Mouse (Mus musculus): ENCODE measurements around the gene Samd9l. TPM values are rescaled to one million over a fixed set of nuclear protein-coding genes. Genes with fewer than 3 reads are reported as not detected.
A peak's percentile ranks its signal among the peaks of the same experiment; 100 is the strongest.
"Not testable (repeated sequence)": the region's sequence is repeated elsewhere in the genome, so short reads cannot be mapped to it uniquely, and the experiment has no call there.

Gene Samd9l
- 3.0 and 3.2 TPM in 2 replicates for polyA plus RNA-seq (2015; fragmentation: Nextera tagmentation; extraction: Ambion mirVana)

- not testable (repeated sequence) for H3K4me1 ChIP-seq; H3K36me3 ChIP-seq; H3K27me3 ChIP-seq; H3K9ac ChIP-seq; H3K4me2 ChIP-seq; H3K9me3 ChIP-seq; H3K27ac ChIP-seq; ATAC-seq (ENCODE audit: insufficient number of reproducible peaks, low FRiP score, low TSS enrichment, low read depth)
- 42% methylated on average over 4 of the region's 4 CpGs for WGBS
- peak within 1 kb of the TSS; percentile 27 for H3K4me3 ChIP-seq
These were observed at the start of gene Samd9l for GRCm38 (mm10) chr6:3399340-3400068. Gene Samd9l (minus strand): TSS chr6:3399572.

GRCm38 (mm10) chr6:3447404-3447803 is 48.0 kb upstream of the Samd9l start:
- Histone ChIP-seq H3K4me2 (no peak overlapping the region), H3K9ac (no peak overlapping the region), H3K4me3 (no peak overlapping the region), H3K27ac (no peak overlapping the region), H3K9me3 (no peaks in the 10 kb centered on the region), H3K4me1 (no peaks in the 10 kb centered on the region), H3K27me3 (no peaks in the 10 kb centered on the region), H3K36me3 (no peaks in the 10 kb centered on the region)
- WGBS, result 4% methylated on average over 5 of the region's 5 CpGs
- ATAC-seq (ENCODE audit: insufficient number of reproducible peaks, low FRiP score, low TSS enrichment, low read depth), result no peak

GRCm38 (mm10) chr6:3443905-3444304 is 44.5 kb upstream of the Samd9l start:
- WGBS, result 13% methylated on average over 1 of the region's 1 CpGs
- ATAC-seq (ENCODE audit: insufficient number of reproducible peaks, low FRiP score, low TSS enrichment, low read depth), result no peak
- Histone ChIP-seq H3K9ac (no peak overlapping the region), H3K27ac (no peak overlapping the region), H3K4me2 (no peak overlapping the region), H3K4me3 (no peak overlapping the region), H3K36me3 (no peaks in the 10 kb centered on the region), H3K9me3 (no peaks in the 10 kb centered on the region), H3K27me3 (no peaks in the 10 kb centered on the region), H3K4me1 (no peaks in the 10 kb centered on the region)

DNA sequence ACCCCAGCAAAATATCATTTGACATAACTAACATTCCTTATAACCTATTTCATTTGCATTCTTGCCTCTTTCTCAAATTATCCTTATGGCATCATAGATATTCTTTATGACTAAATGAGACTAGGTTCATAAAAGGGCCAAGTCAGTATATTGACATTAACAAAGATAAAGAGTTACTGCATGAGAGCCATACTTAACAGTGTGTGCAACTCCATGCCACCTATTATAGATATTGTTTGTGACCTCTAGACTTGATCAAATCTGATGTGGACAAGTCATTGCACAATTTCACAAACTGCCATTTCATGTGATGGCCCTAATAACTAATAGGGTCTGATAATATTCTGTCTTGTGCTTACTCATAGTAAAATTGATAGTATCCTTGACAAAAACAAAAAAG is 36.7 kb upstream of the Samd9l start:
- Histone ChIP-seq H3K27me3 (no peaks in the 10 kb centered on the region), H3K9me3 (no peaks in the 10 kb centered on the region), H3K4me2 (no peak overlapping the region), H3K36me3 (no peaks in the 10 kb centered on the region), H3K4me3 (no peak overlapping the region), H3K27ac (no peak overlapping the region), H3K4me1 (no peaks in the 10 kb centered on the region), H3K9ac (no peak overlapping the region)
- no peak for ATAC-seq (ENCODE audit: insufficient number of reproducible peaks, low FRiP score, low TSS enrichment, low read depth)

- not testable (repeated sequence) for H3K27me3 ChIP-seq; H3K27ac ChIP-seq; H3K9ac ChIP-seq; H3K36me3 ChIP-seq; H3K4me2 ChIP-seq; H3K4me1 ChIP-seq; H3K4me3 ChIP-seq; H3K9me3 ChIP-seq; ATAC-seq (ENCODE audit: insufficient number of reproducible peaks, low FRiP score, low TSS enrichment, low read depth)
- WGBS, result 86% methylated on average over 2 of the region's 2 CpGs
These were observed 31.6 kb upstream of the Samd9l start for GRCm38 (mm10) chr6:3430976-3431375.

- 76% methylated on average over 1 of the region's 1 CpGs for WGBS
- no peak overlapping the region for H3K4me3 ChIP-seq
- no peak overlapping the region for H3K9ac ChIP-seq
- H3K4me1 ChIP-seq, result no peaks in the 10 kb centered on the region
- no peaks in the 10 kb centered on the region for H3K27me3 ChIP-seq
- H3K9me3 ChIP-seq, result no peaks in the 10 kb centered on the region
- no peak overlapping the region for H3K4me2 ChIP-seq
- H3K27ac ChIP-seq, result no peak overlapping the region
- H3K36me3 ChIP-seq, result no peaks in the 10 kb centered on the region
- no peak for ATAC-seq (ENCODE audit: insufficient number of reproducible peaks, low FRiP score, low TSS enrichment, low read depth)
These were observed 27.7 kb upstream of the Samd9l start for GRCm38 (mm10) chr6:3427047-3427446.

DNA sequence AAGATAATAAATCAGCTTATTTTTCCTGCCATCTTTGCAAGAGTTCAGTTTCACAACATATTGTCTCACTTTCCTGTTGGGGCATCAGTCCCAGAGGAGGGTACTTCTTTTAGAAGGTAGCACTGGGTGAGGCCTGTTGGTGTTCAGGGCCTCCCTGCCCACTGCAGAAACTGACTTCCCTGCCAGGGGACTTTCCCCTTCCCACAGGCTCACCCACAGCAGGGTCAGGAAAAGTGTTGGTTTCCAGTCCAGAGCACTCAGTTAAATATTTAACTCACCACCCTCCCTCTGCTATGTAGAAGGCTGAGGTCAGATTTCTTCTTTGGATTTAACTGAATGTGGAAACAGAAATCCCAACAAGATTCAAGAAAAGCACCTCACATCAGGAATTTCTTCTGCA is 26.0 kb upstream of the Samd9l start:
- H3K4me1 ChIP-seq, H3K9me3 ChIP-seq, H3K4me2 ChIP-seq, H3K27ac ChIP-seq, H3K9ac ChIP-seq, H3K27me3 ChIP-seq, H3K4me3 ChIP-seq, H3K36me3 ChIP-seq: not testable (repeated sequence)
- peak; percentile 61; the same call in 1 of the 2 replicates for ATAC-seq (ENCODE audit: insufficient number of reproducible peaks, low FRiP score, low TSS enrichment, low read depth)

GRCm38 (mm10) chr6:3424613-3425277 is 25.4 kb upstream of the Samd9l start:
- H3K4me1 ChIP-seq, H3K36me3 ChIP-seq, H3K4me2 ChIP-seq, H3K9ac ChIP-seq, H3K4me3 ChIP-seq, H3K27ac ChIP-seq, H3K27me3 ChIP-seq, H3K9me3 ChIP-seq: not testable (repeated sequence)
- 0% methylated on average over 1 of the region's 4 CpGs for WGBS
- peak; percentile 67; the same call in 1 of the 2 replicates for ATAC-seq (ENCODE audit: insufficient number of reproducible peaks, low FRiP score, low TSS enrichment, low read depth)

DNA sequence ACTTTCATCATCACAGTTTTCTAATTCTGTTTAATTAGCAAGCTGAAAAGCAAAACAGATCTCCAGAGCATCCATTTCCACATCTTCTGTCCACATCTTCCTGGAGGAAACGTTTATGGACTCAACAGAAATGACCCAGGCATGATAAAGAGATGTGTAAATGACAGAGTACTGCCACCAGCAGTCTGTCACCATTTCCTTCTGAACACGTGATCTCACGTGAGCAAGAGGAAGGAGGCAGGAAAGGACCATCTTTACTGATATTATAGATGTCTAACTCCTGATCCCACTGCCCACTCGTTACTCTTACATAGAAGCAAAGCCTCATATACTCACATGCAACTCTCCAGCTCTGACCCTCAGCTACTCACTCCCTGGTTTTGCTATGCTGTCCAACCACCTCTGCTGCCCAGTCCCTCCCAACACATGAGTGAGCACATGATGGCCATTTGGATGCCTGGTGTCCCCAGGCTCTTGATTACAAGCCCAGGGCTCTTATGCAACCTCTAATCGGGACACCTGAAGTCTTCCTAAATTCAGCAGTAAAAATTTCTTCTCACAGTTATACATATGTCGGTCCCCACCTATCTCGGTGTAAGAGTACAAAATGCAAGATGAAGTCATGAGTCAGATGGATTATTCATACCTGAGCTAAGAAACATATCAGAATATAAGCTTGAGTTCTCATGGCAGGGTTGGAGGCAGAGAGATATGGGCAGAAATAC is 2.0 kb downstream of the Samd9l start:
- not testable (repeated sequence) for H3K27me3 ChIP-seq; H3K36me3 ChIP-seq; H3K9ac ChIP-seq; H3K4me2 ChIP-seq; H3K9me3 ChIP-seq; H3K4me1 ChIP-seq; ATAC-seq (ENCODE audit: insufficient number of reproducible peaks, low FRiP score, low TSS enrichment, low read depth); H3K4me3 ChIP-seq; H3K27ac ChIP-seq
- 74% methylated on average over 6 of the region's 7 CpGs for WGBS

DNA sequence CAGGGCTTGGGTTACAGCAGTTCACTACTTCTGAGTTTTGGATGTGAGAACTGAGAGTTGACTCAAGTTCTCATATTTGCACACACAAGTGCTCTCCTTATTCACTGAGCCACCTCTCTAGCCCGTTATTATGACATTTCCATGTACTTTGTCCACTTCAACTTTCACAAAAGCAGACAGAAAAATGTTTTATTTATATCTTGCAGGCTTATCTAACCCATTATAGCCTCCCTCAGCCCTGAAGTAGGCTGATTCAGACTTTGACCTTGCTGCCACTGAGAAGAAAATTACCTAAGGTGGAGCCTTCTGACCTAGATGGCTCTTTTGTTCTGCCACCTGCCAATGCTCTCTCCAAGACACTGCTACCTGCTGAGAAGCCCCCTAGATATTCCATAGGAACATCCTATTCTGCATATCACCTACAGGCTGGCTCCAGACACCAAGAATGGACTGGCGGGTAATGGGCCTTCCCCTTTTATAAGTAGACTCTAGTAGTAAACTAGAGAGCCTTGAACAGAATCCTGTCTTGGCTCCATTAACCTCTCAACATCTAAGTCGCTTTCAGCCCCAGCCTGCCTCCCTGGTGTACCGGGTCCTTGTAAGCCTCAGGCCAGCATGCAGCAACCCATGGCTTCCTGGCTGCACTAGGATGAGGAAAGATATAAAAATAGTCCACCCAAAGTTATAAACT is 3.3 kb downstream of the Samd9l start:
- H3K27me3 ChIP-seq; ATAC-seq (ENCODE audit: insufficient number of reproducible peaks, low FRiP score, low TSS enrichment, low read depth); H3K4me3 ChIP-seq; H3K27ac ChIP-seq; H3K9ac ChIP-seq; H3K4me2 ChIP-seq; H3K9me3 ChIP-seq; H3K4me1 ChIP-seq; H3K36me3 ChIP-seq: not testable (repeated sequence)
- WGBS, result 77% methylated on average over 4 of the region's 4 CpGs

DNA sequence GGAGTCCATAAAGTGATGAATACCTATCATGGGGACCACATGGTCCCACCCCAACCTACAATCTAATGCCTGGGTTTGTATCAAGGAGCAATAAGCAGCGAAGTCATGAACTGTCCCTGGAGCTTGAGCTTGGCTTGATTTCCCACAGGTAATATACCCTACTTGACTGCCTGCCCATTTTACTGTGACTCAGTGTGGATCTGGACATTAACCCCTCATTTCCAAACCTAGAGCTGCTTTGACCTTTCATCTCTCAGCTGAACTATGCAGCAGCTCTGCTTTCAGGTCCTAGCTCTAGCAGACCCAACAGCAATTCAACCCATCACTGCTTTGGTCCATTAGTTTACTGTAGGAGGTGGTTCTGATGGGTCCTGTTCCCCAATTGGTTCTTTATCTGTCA is 9.4 kb downstream of the Samd9l start:
- 78% methylated on average over 1 of the region's 1 CpGs for WGBS
- no peak overlapping the region for H3K9ac ChIP-seq
- H3K9me3 ChIP-seq, result no peaks in the 10 kb centered on the region
- H3K4me2 ChIP-seq, result no peak overlapping the region
- no peaks in the 10 kb centered on the region for H3K36me3 ChIP-seq
- no peaks in the 10 kb centered on the region for H3K4me1 ChIP-seq
- H3K27me3 ChIP-seq, result no peaks in the 10 kb centered on the region
- H3K4me3 ChIP-seq, result no peak overlapping the region
- ATAC-seq (ENCODE audit: insufficient number of reproducible peaks, low FRiP score, low TSS enrichment, low read depth), result no peak
- H3K27ac ChIP-seq, result no peak overlapping the region

DNA sequence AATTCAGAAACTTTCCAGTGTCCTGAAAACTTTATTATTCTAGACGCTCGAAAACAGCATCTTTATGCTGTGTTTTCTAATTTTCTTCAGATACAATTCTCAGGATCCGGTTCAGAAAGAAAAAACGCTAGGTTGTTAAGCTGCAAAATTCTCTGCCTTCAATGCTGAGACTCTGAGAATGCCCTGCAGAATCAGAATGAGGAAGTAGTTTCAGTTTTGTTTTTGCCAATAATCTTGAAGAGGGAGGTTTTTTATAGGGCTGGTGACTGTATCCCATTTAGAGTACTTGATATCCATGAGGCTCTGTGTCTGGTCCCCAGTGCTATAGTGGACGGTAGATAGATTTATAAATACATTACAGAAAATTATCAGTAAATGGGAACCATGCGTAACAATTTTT is 12.8 kb downstream of the Samd9l start:
- H3K27me3 ChIP-seq, result no peaks in the 10 kb centered on the region
- no peaks in the 10 kb centered on the region for H3K9me3 ChIP-seq
- no peak overlapping the region for H3K9ac ChIP-seq
- no peak for ATAC-seq (ENCODE audit: insufficient number of reproducible peaks, low FRiP score, low TSS enrichment, low read depth)
- no peak overlapping the region for H3K4me3 ChIP-seq
- no peaks in the 10 kb centered on the region for H3K36me3 ChIP-seq
- H3K27ac ChIP-seq, result no peak overlapping the region
- H3K4me2 ChIP-seq, result no peak overlapping the region
- WGBS, result 77% methylated on average over 6 of the region's 6 CpGs
- no peaks in the 10 kb centered on the region for H3K4me1 ChIP-seq

Measured in limb, embryonic 15.5 days (tissue).